Mouse (Mus musculus) megakaryocyte progenitor cell, adult 5-6 weeks (primary cell): ENCODE measurements around the gene Tle3. TPM values are rescaled to one million over a fixed set of nuclear protein-coding genes. Genes with fewer than 3 reads are reported as not detected.

ENCODE experiments used
- ATAC-seq: replicated peaks from 2 replicates; pipeline ENCODE4 v1.8.0; 2016; ENCODE audit warnings: mild to moderate bottlenecking, moderate TSS enrichment, inconsistent platforms; ENCODE audit not compliant: poor library complexity
- total RNA-seq, 2 experiments: library from RNA; stranded (forward) in 1 of 2; stranded (reverse) in 1 of 2; fragments of 157-497, 149-512 nt in 1 of 2; fragments of 200-1000 nt in 1 of 2; gene quantifications; 2 replicates each; pipeline versions ENCODE4 v1.2.3 to v1.2.4; 2015 to 2017

The Tle3 gene
- total RNA-seq, 2 experiments from 2014 or later, result 48.0 to 66.2 TPM

GRCm38 (mm10) chr9:61393161-61393560 is 21.0 kb downstream of the Tle3 start:
- ATAC-seq, result no peak

- no peak for ATAC-seq
Measured at GRCm38 (mm10) chr9:61393847-61394246, 21.7 kb downstream of the Tle3 start.

GRCm38 (mm10) chr9:61395071-61395470 is 22.9 kb downstream of the Tle3 start:
- no peak for ATAC-seq

GRCm38 (mm10) chr9:61396474-61396873 is 24.3 kb downstream of the Tle3 start:
- no peak for ATAC-seq

- no peak for ATAC-seq
Measured at GRCm38 (mm10) chr9:61397130-61397529, 25.0 kb downstream of the Tle3 start.

GRCm38 (mm10) chr9:61398160-61398559 is 26.0 kb downstream of the Tle3 start:
- ATAC-seq, result no peak

- ATAC-seq, result no peak
Measured at GRCm38 (mm10) chr9:61400132-61400531, 28.0 kb downstream of the Tle3 start.

- no peak for ATAC-seq
Measured at GRCm38 (mm10) chr9:61401664-61402063, 29.5 kb downstream of the Tle3 start.

- ATAC-seq, result no peak
Measured at GRCm38 (mm10) chr9:61402268-61402667, 30.1 kb downstream of the Tle3 start.

- no peak for ATAC-seq
Measured at GRCm38 (mm10) chr9:61402716-61403115, 30.6 kb downstream of the Tle3 start.

- ATAC-seq, result no peak
Measured at GRCm38 (mm10) chr9:61403866-61404614, 31.9 kb downstream of the Tle3 start.

- ATAC-seq, result no peak
Measured at GRCm38 (mm10) chr9:61404615-61404980, 32.4 kb downstream of the Tle3 start.

GRCm38 (mm10) chr9:61404998-61405621 is 32.9 kb downstream of the Tle3 start:
- no peak for ATAC-seq

- ATAC-seq, result no peak
Measured at GRCm38 (mm10) chr9:61406343-61406742, 34.2 kb downstream of the Tle3 start.

- no peak for ATAC-seq
Measured at GRCm38 (mm10) chr9:61409046-61409445, 36.9 kb downstream of the Tle3 start.

- no peak for ATAC-seq
Measured at GRCm38 (mm10) chr9:61413665-61414456, 41.7 kb downstream of the Tle3 start.

- no peak for ATAC-seq
Measured at GRCm38 (mm10) chr9:61416571-61416970, 44.4 kb downstream of the Tle3 start.

- ATAC-seq, result no peak
Measured at GRCm38 (mm10) chr9:61421626-61422025, 49.5 kb downstream of the Tle3 start.

- ATAC-seq, result peak; percentile 87
Measured at GRCm38 (mm10) chr9:61424245-61424644, 52.1 kb downstream of the Tle3 start.

- no peak for ATAC-seq
Measured at GRCm38 (mm10) chr9:61426493-61426892, 54.3 kb downstream of the Tle3 start.

GRCm38 (mm10) chr9:61427051-61427450 is 54.9 kb downstream of the Tle3 start:
- ATAC-seq, result peak; percentile 64

- ATAC-seq, result no peak
Measured at GRCm38 (mm10) chr9:61427901-61428300, 55.7 kb downstream of the Tle3 start.
